ENCODE assay signal across 12 mouse cellular contexts in the genomic region with DNA sequence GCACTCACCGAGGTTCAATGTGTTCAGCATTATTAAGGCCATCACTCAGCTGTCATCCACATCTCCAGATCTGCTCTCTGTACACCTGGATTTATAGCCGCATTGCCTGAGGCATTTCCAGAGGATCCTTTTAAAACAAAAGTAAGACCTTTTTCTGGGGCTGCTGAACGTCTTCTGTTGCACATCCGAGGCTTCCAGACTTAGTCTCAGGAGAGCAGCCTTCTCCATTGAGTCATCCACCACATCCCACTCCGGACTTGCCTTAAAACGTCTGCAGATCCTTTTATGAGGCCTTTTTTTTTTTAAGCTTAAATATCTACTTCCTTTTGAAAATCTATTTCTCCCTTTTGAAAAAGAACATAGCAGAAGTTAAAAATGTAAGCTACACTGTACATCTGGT.
"Had no signal": no experiment of that assay in that cellular context is flagged by ENCODE, and none has a peak within 500 bp of the region (broad histone marks: within the 10 kb centered on the region; RNA-seq: fewer than 3 reads in every experiment).

No protein-coding gene starts in this region.

- H3K4me1 ChIP-seq: limb, embryonic 10.5 days; liver, embryonic 15.5 days; midbrain, embryonic 13.5 days; neural tube, embryonic 12.5 days had no signal

- H3K36me3 ChIP-seq: limb, embryonic 10.5 days; liver, embryonic 15.5 days; midbrain, embryonic 13.5 days; neural tube, embryonic 12.5 days had no signal

- H3K27ac ChIP-seq: kidney, postnatal 0 days; limb, embryonic 10.5 days; liver, embryonic 15.5 days; midbrain, embryonic 13.5 days; neural tube, embryonic 12.5 days had no signal

- H3K27me3 ChIP-seq: liver, embryonic 15.5 days; midbrain, embryonic 13.5 days; neural tube, embryonic 12.5 days had no signal

- H3K4me3 ChIP-seq: limb, embryonic 10.5 days; liver, embryonic 15.5 days; midbrain, embryonic 13.5 days; neural tube, embryonic 12.5 days had no signal

- DNase-seq: kidney, adult 8-10 months; kidney, postnatal 36 days; lung, adult 2 months; lung, postnatal 36 days; thymus, postnatal 36 days had no signal

- H3K9ac ChIP-seq: liver, embryonic 15.5 days; midbrain, embryonic 13.5 days; neural tube, embryonic 12.5 days had no signal

- ATAC-seq: lung, postnatal 0 days; midbrain, embryonic 13.5 days had no signal

- H3K9me3 ChIP-seq: limb, embryonic 10.5 days; liver, embryonic 15.5 days; midbrain, embryonic 13.5 days; neural tube, embryonic 12.5 days had no signal

- H3K4me2 ChIP-seq: liver, embryonic 11.5 days; liver, embryonic 15.5 days; midbrain, embryonic 13.5 days; neural tube, embryonic 12.5 days had no signal
